Mouse (Mus musculus) liver, embryonic 11.5 days (tissue): ENCODE results near the gene Ppp1r32. TPM values are rescaled to one million over a fixed set of nuclear protein-coding genes. Genes with fewer than 3 reads are reported as not detected.

ENCODE experiments used
- ATAC-seq: fragments of 200-750 bp; cut with Nextera tagmentation; replicated peaks from 2 replicates; pipeline ENCODE4 v1.8.0; 2017; ENCODE audit warnings: moderate number of reproducible peaks, mild to moderate bottlenecking, moderate TSS enrichment, moderate library complexity; ENCODE audit not compliant: low FRiP score
- DNase-seq: peaks from one replicate; pipeline ENCODE4 v3.0.0-alpha.2; 2017; ENCODE audit warnings: low spot score
- H3K27ac ChIP-seq: fragments of 300-500 bp; sonication (generic); 2 replicates; pipeline ENCODE4 v1.5.1; 2014; ENCODE audit warnings: mild to moderate bottlenecking, low read depth, low read length, control low read depth
- H3K27me3 ChIP-seq: fragments of 300-500 bp; sonication (generic); replicated peaks from 2 replicates; pipeline ENCODE4 v1.6.1; 2014; ENCODE audit warnings: low read length, mixed read lengths; ENCODE audit not compliant: control insufficient read depth, insufficient read depth
- H3K36me3 ChIP-seq: fragments of 300-500 bp; sonication (generic); 2 replicates; pipeline ENCODE4 v1.6.1; 2014; ENCODE audit warnings: mild to moderate bottlenecking, low read length, moderate library complexity, mixed read lengths; ENCODE audit not compliant: control insufficient read depth, insufficient read depth
- H3K4me1 ChIP-seq: fragments of 300-500 bp; sonication (generic); replicated peaks from 2 replicates; pipeline ENCODE4 v1.6.1; 2014; ENCODE audit warnings: low read length, mixed read lengths; ENCODE audit not compliant: control insufficient read depth, insufficient read depth
- H3K4me2 ChIP-seq: fragments of 300-500 bp; sonication (generic); 2 replicates; pipeline ENCODE4 v1.6.1; 2014; ENCODE audit warnings: mild to moderate bottlenecking, control low read depth, moderate library complexity
- H3K4me3 ChIP-seq: fragments of 300-500 bp; sonication (generic); 2 replicates; pipeline ENCODE4 v1.5.1; 2014; ENCODE audit warnings: low read depth, low read length, control low read depth
- H3K9ac ChIP-seq: fragments of 300-500 bp; sonication (generic); 2 replicates; pipeline ENCODE4 v1.6.1; 2014; ENCODE audit warnings: low read depth, low read length, control low read depth
- H3K9me3 ChIP-seq: fragments of 300-500 bp; sonication (generic); 2 replicates; pipeline ENCODE4 v1.6.1; 2016; ENCODE audit warnings: low read length, inconsistent platforms, mixed read lengths; ENCODE audit not compliant: control insufficient read depth
- WGBS: fragments of 180-500 bp; shearing (Covaris S2); extraction: QIAGEN DNeasy Blood & Tissue Kit; methylation state at CpG from one replicate; pipeline ENCODE4 v1.1.7; 2014; 5-methylcytosine and 5-hydroxymethylcytosine counted together
- polyA plus RNA-seq: library from polyadenylated mRNA; unstranded; fragments of >200 nt; fragmentation: Nextera tagmentation; extraction: Ambion mirVana; gene quantifications from 2 replicates; pipeline ENCODE4 v1.2.1, GENCODE M21; 2014

Gene Ppp1r32
- polyA plus RNA-seq = 0.12 TPM in 1 of 2 replicates, not detected in the other

DNA sequence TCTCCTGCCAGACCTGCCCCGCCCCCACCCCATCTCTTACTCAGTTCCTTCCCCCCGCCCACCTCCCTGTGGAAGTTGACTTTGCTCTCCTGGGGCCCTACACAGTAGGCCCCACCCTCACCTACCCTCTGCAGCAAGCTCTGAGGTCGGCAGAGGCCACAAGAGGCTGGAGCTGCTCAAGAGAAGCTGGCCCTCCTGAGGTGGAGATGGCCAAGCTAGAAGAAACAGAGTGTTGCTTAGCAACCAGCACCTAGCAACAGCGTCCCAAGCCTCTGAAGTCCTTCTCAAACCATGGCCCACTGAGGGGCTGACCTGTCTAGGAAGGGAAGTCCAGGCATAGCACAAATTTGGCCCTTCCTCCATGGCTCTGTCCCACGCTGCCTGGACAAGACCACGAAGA lies at the start of gene Ppp1r32:
Ppp1r32 (minus strand) TSS at position 226 of the 400 bp plus-strand sequence.
- H3K9me3 ChIP-seq = no peaks in the 10 kb centered on the region
- WGBS = 35% methylated on average over 6 of the region's 6 CpGs
- no peak within 1 kb of the TSS for H3K9ac ChIP-seq
- no peak within 1 kb of the TSS for H3K27ac ChIP-seq
- H3K4me1 ChIP-seq = no peaks in the 10 kb centered on the region
- H3K36me3 ChIP-seq = no peaks in the 10 kb centered on the region
- no peak within 1 kb of the TSS for H3K4me2 ChIP-seq
- no peak within 1 kb of the TSS for H3K4me3 ChIP-seq
- DNase-seq (no peak), ATAC-seq (no peak)
- peaks cover 5% of the 10 kb centered on the region for H3K27me3 ChIP-seq

DNA sequence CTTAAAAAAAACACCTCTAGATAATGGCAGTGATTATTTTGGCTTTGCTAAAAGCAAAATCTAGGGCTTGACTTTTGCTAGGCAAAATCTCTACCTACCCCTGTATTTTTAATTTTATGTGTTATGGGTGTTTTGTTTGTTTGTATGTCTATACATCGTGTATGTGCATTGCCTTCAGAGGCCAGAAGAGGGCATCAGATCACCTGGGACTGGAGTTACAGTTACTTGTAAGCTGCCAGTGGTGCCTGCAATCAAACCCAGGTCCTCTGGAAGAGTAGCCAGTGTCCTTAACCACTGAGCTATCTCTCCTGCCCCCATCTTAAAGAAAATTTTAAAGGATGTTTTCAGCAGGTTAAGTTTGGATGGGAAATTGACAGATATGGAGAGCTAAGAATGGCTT lies 47.4 kb upstream of the Ppp1r32 start:
- Histone ChIP-seq H3K4me3 (no peak overlapping the region), H3K36me3 (peaks cover 24% of the 10 kb centered on the region), H3K27me3 (no peaks in the 10 kb centered on the region), H3K4me2 (no peak overlapping the region), H3K9ac (no peak overlapping the region), H3K27ac (no peak overlapping the region), H3K9me3 (no peaks in the 10 kb centered on the region), H3K4me1 (peaks cover 12% of the 10 kb centered on the region)
- no peak for DNase-seq
- no peak for ATAC-seq
- WGBS = 98% methylated on average over 1 of the region's 1 CpGs

GRCm38 (mm10) chr19:10525910-10526309 lies 43.2 kb upstream of the Ppp1r32 start, which contains the start of gene Sdhaf2:
Sdhaf2 (minus strand) TSS chr19:10526142.
- Histone ChIP-seq H3K9ac (peak within 1 kb of the TSS; percentile 94), H3K4me1 (peaks cover 28% of the 10 kb centered on the region), H3K4me3 (peak within 1 kb of the TSS; percentile 96), H3K36me3 (peaks cover 12% of the 10 kb centered on the region), H3K4me2 (peak within 1 kb of the TSS; percentile 88), H3K27me3 (no peaks in the 10 kb centered on the region), H3K27ac (peak within 1 kb of the TSS; percentile 97), H3K9me3 (no peaks in the 10 kb centered on the region)
- no peak for DNase-seq
- WGBS = 0% methylated on average over 11 of the region's 11 CpGs
- no peak for ATAC-seq

DNA sequence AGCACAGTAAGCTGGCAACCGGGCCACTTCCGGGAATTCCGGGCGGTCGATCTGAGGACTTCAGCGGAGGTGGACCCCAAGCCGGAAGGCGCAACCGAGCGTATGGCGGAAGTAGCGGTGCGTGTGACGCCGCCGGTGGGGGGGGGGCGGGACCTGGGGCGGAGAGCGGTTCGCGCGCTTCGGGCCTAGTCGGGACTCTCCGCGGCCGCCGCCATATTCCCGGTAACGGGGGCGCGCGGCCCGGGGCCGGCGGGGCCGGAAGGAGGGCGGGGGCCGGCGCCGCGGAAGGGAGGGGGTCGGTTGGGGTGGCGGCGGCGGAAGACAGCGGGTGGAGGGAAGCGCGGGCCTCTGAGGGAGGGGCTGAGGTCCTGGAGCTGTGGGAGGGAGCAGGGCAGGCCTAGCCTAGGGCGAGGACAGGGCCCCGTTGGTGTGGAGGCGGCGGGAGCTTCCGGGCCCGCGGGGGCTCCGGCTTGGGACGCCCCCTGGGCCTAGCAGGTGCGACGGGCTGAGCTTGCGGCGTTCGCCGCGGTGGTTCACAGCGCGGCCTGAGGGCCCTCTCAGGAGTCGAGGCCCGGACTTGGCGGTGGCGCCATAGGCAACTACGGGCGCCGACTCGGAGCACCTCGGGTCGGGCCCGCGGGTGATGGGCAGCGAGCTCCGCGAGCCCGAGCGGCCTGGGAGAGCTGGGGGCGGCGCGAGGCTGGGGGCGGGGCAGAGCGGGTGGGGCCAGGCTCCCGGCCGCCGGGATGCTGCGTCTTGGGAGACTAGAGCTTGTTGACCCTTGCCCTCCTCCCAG lies 42.6 kb upstream of the Ppp1r32 start, which contains the start of gene Cpsf7:
Cpsf7 (plus strand) TSS at position 161 of the 796 bp plus-strand sequence.
- Histone ChIP-seq H3K4me1 (peaks cover 31% of the 10 kb centered on the region), H3K27me3 (no peaks in the 10 kb centered on the region), H3K4me3 (peak within 1 kb of the TSS; percentile 96), H3K9ac (peak within 1 kb of the TSS; percentile 94), H3K4me2 (peak within 1 kb of the TSS; percentile 88), H3K27ac (peak within 1 kb of the TSS; percentile 97), H3K36me3 (peaks cover 12% of the 10 kb centered on the region), H3K9me3 (no peaks in the 10 kb centered on the region)
- ATAC-seq = peak; percentile 92
- DNase-seq = peak; percentile 92
- under 1% methylated on average over 90 of the region's 93 CpGs for WGBS

DNA sequence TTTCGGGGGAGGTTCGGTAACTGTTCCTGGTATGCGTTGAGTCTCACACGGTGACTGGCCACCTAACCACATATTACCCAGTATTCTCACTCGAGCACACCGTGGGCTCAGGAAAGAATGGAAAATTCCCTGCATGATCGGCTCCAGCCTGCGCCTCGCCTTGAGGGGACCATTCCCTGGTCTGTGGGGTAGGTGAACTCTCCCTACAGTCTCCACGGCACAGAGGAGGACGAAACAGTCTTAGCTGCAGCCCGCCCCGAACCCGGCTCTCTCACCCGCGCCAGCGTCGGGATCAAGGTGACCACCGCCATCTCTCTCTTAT lies 42.0 kb upstream of the Ppp1r32 start:
- under 1% methylated on average over 19 of the region's 19 CpGs for WGBS
- Histone ChIP-seq H3K27me3 (no peaks in the 10 kb centered on the region), H3K27ac (peak overlapping the region; percentile 97), H3K9me3 (no peaks in the 10 kb centered on the region), H3K36me3 (peaks cover 9% of the 10 kb centered on the region; the same call in 1 of the 2 replicates), H3K4me2 (peak overlapping the region; percentile 76), H3K4me3 (peak overlapping the region; percentile 96), H3K9ac (peak overlapping the region; percentile 94), H3K4me1 (peaks cover 32% of the 10 kb centered on the region)
- DNase-seq = no peak
- ATAC-seq = no peak

- peaks cover 34% of the 10 kb centered on the region for H3K4me1 ChIP-seq
- H3K36me3 ChIP-seq = peaks cover 6% of the 10 kb centered on the region; the same call in 1 of the 2 replicates
- peak overlapping the region; percentile 83 for H3K27ac ChIP-seq
- DNase-seq (no peak), ATAC-seq (no peak)
- no peaks in the 10 kb centered on the region for H3K9me3 ChIP-seq
- 49% methylated on average over 5 of the region's 5 CpGs for WGBS
- peak overlapping the region; percentile 76 for H3K4me2 ChIP-seq
- peak overlapping the region; percentile 96 for H3K4me3 ChIP-seq
- H3K9ac ChIP-seq = peak overlapping the region; percentile 57
- H3K27me3 ChIP-seq = no peaks in the 10 kb centered on the region
These were observed 40.9 kb upstream of the Ppp1r32 start for GRCm38 (mm10) chr19:10523483-10524080.

DNA sequence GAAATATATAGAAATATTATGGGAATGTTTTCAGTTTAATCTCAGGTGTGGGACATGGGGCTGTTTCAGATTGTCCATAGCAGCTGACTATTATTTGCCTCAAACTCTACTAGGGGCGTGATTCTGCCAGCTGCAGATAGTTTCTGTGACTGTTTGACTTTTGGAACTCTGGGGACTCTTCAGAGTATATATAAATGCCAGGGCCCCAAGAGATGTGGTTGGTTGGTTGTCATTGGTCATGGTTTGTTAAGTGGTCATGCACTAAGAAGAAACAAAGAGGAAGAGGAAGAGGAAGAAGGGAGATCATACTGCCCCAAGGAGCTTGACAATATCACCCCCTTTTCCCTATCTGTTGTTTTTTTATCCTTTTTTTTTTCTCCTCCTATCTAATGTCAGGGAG lies 39.2 kb upstream of the Ppp1r32 start:
- no peak for ATAC-seq
- no peak overlapping the region for H3K4me2 ChIP-seq

DNA sequence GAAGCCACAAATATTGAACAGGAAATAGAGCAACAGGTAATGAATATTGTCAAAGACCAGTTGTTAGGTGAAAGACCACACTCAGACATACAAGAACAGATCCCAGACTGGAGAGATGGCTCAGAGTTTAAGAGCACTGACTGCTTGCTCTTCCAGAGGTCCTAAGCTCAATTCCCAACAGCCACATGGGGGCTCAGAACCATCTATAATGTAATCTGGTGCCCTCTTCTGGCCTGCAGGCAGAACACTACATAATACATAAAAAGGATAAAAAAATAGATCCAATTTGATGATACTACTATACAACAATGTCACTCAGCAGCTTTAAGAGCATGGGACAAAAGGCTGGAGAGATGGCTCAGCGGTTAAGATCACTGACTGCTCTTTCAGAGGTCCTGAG lies 37.6 kb upstream of the Ppp1r32 start:
- Histone ChIP-seq H3K4me3 (no peak overlapping the region), H3K9me3 (no peaks in the 10 kb centered on the region), H3K4me2 (no peak overlapping the region), H3K27ac (no peak overlapping the region), H3K4me1 (peaks cover 22% of the 10 kb centered on the region), H3K36me3 (0 out of 2 replicates have a peak, but pooled peaks cover 6% of the 10 kb centered on the region), H3K9ac (no peak overlapping the region), H3K27me3 (no peaks in the 10 kb centered on the region)
- WGBS = 63% methylated on average over 1 of the region's 1 CpGs
- DNase-seq = no peak
- no peak for ATAC-seq

More for the DNA sequence above, 39.2 kb upstream of the Ppp1r32 start:
- WGBS = 78% methylated on average over 1 of the region's 1 CpGs
- H3K27me3 ChIP-seq = no peaks in the 10 kb centered on the region
- H3K9ac ChIP-seq = no peak overlapping the region
- H3K36me3 ChIP-seq = peaks cover 6% of the 10 kb centered on the region; the same call in 1 of the 2 replicates
- H3K27ac ChIP-seq = no peak overlapping the region
- H3K4me1 ChIP-seq = peaks cover 31% of the 10 kb centered on the region
- DNase-seq = no peak
- H3K9me3 ChIP-seq = no peaks in the 10 kb centered on the region
- no peak overlapping the region for H3K4me3 ChIP-seq
